Mouse (Mus musculus): ENCODE data around the gene Psmd9. TPM values are rescaled to one million over a fixed set of nuclear protein-coding genes. Genes with fewer than 3 reads are reported as not detected.
"Not testable (repeated sequence)": the region's sequence is repeated elsewhere in the genome, so short reads cannot be mapped to it uniquely, and the experiment has no call there.

Psmd9 gene
- polyA plus RNA-seq, 1 experiment from 2014 or later = 92.0 TPM

GRCm38 (mm10) chr5:123223861-123224260, 54.6 kb downstream of the Psmd9 start:
- 58% methylated on average over 6 of the region's 6 CpGs for WGBS
- H3K4me1 ChIP-seq; DNase-seq (ENCODE audit: low spot score); H3K4me3 ChIP-seq; H3K36me3 ChIP-seq; H3K27ac ChIP-seq; H3K27me3 ChIP-seq (ENCODE audit: low read depth, poor library complexity, severe bottlenecking); H3K9me3 ChIP-seq (replicated peaks): not testable (repeated sequence)

DNA sequence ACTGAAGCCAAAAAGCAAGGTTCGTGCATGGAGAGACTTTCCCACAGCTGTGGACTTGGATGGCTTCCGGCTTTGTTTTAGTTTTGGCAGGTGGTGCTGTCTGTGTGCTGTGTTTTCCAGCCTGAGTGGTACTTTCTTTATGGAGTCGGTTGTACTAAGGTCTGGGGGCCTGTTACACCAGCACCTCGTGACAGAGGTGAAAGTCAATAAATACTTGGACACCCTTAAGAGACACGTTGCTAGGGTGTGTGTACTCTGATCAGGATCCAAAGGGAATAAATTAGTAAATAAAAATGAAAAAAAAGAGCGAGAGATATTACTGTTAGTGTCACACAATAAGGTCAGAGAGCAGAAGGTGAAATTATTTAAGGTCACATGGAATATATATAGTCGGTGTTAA, 57.6 kb downstream of the Psmd9 start:
- no peak overlapping the region for H3K4me3 ChIP-seq
- DNase-seq (ENCODE audit: low spot score) = no peak
- H3K4me1 ChIP-seq = peaks cover 15% of the 10 kb centered on the region
- H3K27me3 ChIP-seq (ENCODE audit: low read depth, poor library complexity, severe bottlenecking) = no peaks in the 10 kb centered on the region
- H3K36me3 ChIP-seq = peaks cover 14% of the 10 kb centered on the region
- no peak overlapping the region for H3K27ac ChIP-seq
- no peaks in the 10 kb centered on the region for H3K9me3 ChIP-seq (replicated peaks)
- 91% methylated on average over 7 of the region's 7 CpGs for WGBS

DNA sequence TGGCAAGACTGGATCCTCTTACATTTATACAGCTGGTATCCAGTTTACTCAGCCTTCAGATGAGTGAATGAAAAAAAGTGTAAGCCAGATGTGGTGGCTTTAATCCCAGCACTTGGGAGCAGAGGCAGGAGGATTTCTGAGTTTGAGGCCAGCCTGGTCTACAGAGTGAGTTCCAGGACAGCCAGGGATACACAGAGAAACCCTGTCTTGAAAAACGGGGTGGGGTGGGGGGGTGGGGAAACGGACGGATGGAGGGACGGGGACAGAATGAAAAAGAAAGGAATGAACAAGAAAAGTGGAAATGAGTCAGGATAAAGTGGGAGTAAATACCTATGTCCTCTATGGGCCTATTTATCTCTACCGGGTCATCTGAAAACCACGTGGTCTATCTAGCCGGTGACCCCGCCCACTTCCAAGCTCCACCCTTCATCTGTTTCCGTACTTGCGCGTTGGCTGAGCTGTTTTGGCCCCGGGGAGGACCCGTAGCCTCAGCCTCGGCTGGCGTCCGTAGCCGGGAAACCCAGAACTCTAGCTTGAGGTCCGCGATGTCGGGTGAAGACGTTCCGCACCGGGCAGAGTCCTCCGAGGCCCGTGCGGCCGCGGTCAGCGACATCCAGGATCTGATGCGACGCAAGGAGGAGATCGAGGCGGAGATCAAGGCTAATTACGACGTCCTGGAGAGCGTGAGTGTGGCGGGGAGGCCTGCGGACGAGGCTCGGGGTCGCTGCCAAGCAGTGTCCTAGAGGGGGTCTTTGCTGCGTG, 58.7 kb downstream of the Psmd9 start:
- Histone ChIP-seq H3K4me3 (peak overlapping the region; percentile 69), H3K4me1 (peaks cover 15% of the 10 kb centered on the region), H3K36me3 (peaks cover 18% of the 10 kb centered on the region), H3K27me3 (ENCODE audit: low read depth, poor library complexity, severe bottlenecking) (no peaks in the 10 kb centered on the region), H3K27ac (peak overlapping the region; percentile 86), H3K9me3 (replicated peaks) (no peaks in the 10 kb centered on the region)
- peak; percentile 94 for DNase-seq (ENCODE audit: low spot score)
- WGBS = 2% methylated on average over 42 of the region's 42 CpGs

DNA sequence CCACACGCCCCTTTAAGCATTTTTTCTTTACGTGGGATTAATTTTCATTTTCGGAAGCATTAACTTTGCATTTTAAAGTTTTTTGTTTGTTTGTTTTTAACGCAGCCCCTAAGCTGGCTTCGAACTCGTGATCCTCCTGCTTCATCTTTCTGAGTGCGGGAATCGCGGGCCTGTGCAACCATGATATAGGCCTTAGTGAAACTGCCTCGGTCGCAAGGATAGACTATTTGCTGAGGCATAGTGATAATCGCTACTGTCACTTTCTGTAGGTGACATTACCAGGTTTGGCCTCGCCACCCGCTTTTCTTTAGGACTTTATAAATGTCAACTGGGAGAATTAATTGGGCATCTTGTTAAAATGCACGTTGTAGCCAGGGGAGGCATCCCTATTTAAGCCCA, 59.3 kb downstream of the Psmd9 start:
- Histone ChIP-seq H3K27me3 (ENCODE audit: low read depth, poor library complexity, severe bottlenecking) (no peaks in the 10 kb centered on the region), H3K27ac (peak overlapping the region; percentile 86)
- 7% methylated on average over 15 of the region's 15 CpGs for WGBS

GRCm38 (mm10) chr5:123229296-123229695, 60.1 kb downstream of the Psmd9 start:
- no peak for DNase-seq (ENCODE audit: low spot score)
- Histone ChIP-seq H3K4me1 (peaks cover 15% of the 10 kb centered on the region), H3K4me3 (peak overlapping the region; percentile 69; the same call in 1 of the 2 replicates), H3K36me3 (peaks cover 28% of the 10 kb centered on the region), H3K27ac (no peak overlapping the region), H3K9me3 (replicated peaks) (no peaks in the 10 kb centered on the region), H3K27me3 (ENCODE audit: low read depth, poor library complexity, severe bottlenecking) (no peaks in the 10 kb centered on the region)
- 88% methylated on average over 6 of the region's 6 CpGs for WGBS

More for the DNA sequence above, 59.3 kb downstream of the Psmd9 start:
- Histone ChIP-seq H3K9me3 (replicated peaks) (no peaks in the 10 kb centered on the region), H3K4me1 (peaks cover 15% of the 10 kb centered on the region), H3K4me3 (peak overlapping the region; percentile 69), H3K36me3 (peaks cover 22% of the 10 kb centered on the region)
- no peak for DNase-seq (ENCODE audit: low spot score)

- no peaks in the 10 kb centered on the region for H3K27me3 ChIP-seq (ENCODE audit: low read depth, poor library complexity, severe bottlenecking)
- WGBS = 98% methylated on average over 2 of the region's 2 CpGs
- peaks cover 11% of the 10 kb centered on the region for H3K4me1 ChIP-seq
- H3K36me3 ChIP-seq = peaks cover 54% of the 10 kb centered on the region
- no peak overlapping the region for H3K27ac ChIP-seq
- H3K4me3 ChIP-seq = no peak overlapping the region
- no peak for DNase-seq (ENCODE audit: low spot score)
- H3K9me3 ChIP-seq (replicated peaks) = no peaks in the 10 kb centered on the region
Observed at GRCm38 (mm10) chr5:123232180-123232579, 63.0 kb downstream of the Psmd9 start.

DNA sequence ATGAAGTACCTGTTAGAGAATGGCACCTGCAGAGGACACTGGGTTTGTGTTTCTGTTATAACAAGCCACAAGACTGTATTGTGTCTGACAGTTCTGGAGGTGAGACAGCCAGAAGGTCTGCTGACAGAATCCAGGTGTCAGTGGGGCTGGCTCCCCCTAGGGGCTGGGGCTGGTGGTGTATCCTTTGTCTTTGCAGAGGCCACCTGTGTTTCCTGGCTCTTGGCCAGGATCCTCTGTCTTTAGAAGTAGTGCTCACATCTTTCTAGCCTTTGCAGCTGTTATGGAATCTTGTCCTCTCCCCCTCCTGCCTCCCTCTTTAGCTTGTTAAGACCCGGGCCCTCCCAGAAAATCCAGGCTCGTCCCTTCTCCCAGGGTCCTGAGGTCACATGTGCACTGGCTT, 66.5 kb downstream of the Psmd9 start:
- Histone ChIP-seq H3K9me3 (replicated peaks) (no peaks in the 10 kb centered on the region), H3K4me1 (no peaks in the 10 kb centered on the region), H3K27ac (no peak overlapping the region), H3K36me3 (peaks cover 80% of the 10 kb centered on the region), H3K27me3 (ENCODE audit: low read depth, poor library complexity, severe bottlenecking) (no peaks in the 10 kb centered on the region), H3K4me3 (no peak overlapping the region)
- WGBS = 72% methylated on average over 2 of the region's 2 CpGs
- peak; percentile 59 for DNase-seq (ENCODE audit: low spot score)

- Histone ChIP-seq H3K9me3 (replicated peaks) (no peaks in the 10 kb centered on the region), H3K4me1 (no peaks in the 10 kb centered on the region), H3K27me3 (ENCODE audit: low read depth, poor library complexity, severe bottlenecking) (no peaks in the 10 kb centered on the region), H3K4me3 (no peak overlapping the region), H3K27ac (no peak overlapping the region), H3K36me3 (peaks cover 79% of the 10 kb centered on the region)
- 95% methylated on average over 9 of the region's 9 CpGs for WGBS
- DNase-seq (ENCODE audit: low spot score) = no peak
Observed at GRCm38 (mm10) chr5:123236426-123236825, 67.2 kb downstream of the Psmd9 start.

- Histone ChIP-seq H3K4me3 (no peak overlapping the region), H3K4me1 (no peaks in the 10 kb centered on the region), H3K27me3 (ENCODE audit: low read depth, poor library complexity, severe bottlenecking) (no peaks in the 10 kb centered on the region), H3K9me3 (replicated peaks) (no peaks in the 10 kb centered on the region), H3K27ac (no peak overlapping the region), H3K36me3 (peaks cover 92% of the 10 kb centered on the region)
- WGBS = 92% methylated on average over 11 of the region's 11 CpGs
- no peak for DNase-seq (ENCODE audit: low spot score)
Observed at GRCm38 (mm10) chr5:123239501-123239900, 70.3 kb downstream of the Psmd9 start.

DNA sequence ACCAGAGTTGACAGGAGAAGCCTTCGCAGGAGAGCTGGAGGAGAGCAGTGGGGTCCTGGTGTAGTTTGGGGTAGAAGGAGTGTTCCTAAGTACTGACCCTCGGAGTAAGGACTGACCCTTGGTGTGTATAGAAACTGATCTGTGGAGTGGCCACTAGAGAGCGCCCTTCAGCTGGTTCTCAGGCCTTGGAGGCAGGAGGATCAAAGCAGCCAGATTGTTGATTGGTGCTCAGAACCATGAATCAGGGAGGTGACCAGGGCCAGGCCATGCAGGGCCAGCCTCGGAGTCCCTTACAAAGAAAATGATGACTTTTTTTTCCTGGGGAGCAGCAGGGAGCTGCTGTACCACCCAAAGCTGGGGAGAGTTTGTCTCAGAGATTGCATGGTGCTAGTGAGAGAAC, 76.3 kb downstream of the Psmd9 start:
- no peaks in the 10 kb centered on the region for H3K27me3 ChIP-seq (ENCODE audit: low read depth, poor library complexity, severe bottlenecking)
- no peaks in the 10 kb centered on the region for H3K4me1 ChIP-seq
- no peak overlapping the region for H3K27ac ChIP-seq
- H3K9me3 ChIP-seq (replicated peaks) = no peaks in the 10 kb centered on the region
- DNase-seq (ENCODE audit: low spot score) = peak; percentile 78
- peaks cover 63% of the 10 kb centered on the region for H3K36me3 ChIP-seq
- no peak overlapping the region for H3K4me3 ChIP-seq
- WGBS = 17% methylated on average over 4 of the region's 4 CpGs

GRCm38 (mm10) chr5:123251390-123251789, 82.2 kb downstream of the Psmd9 start:
- Histone ChIP-seq H3K36me3 (peaks cover 17% of the 10 kb centered on the region), H3K4me1 (peaks cover 12% of the 10 kb centered on the region), H3K9me3 (replicated peaks) (no peaks in the 10 kb centered on the region), H3K27me3 (ENCODE audit: low read depth, poor library complexity, severe bottlenecking) (peaks cover 16% of the 10 kb centered on the region), H3K4me3 (peak overlapping the region; percentile 44; the same call in 1 of the 2 replicates), H3K27ac (no peak overlapping the region)
- no peak for DNase-seq (ENCODE audit: low spot score)
- 71% methylated on average over 8 of the region's 8 CpGs for WGBS

GRCm38 (mm10) chr5:123251834-123252233, 82.6 kb downstream of the Psmd9 start, which contains the start of gene Wdr66:
Gene Wdr66, plus strand, starts transcription at chr5:123252102.
- peaks cover 17% of the 10 kb centered on the region for H3K36me3 ChIP-seq
- H3K9me3 ChIP-seq (replicated peaks) = no peaks in the 10 kb centered on the region
- H3K27ac ChIP-seq = no peak within 1 kb of the TSS
- H3K27me3 ChIP-seq (ENCODE audit: low read depth, poor library complexity, severe bottlenecking) = peaks cover 16% of the 10 kb centered on the region
- peak within 1 kb of the TSS; percentile 44 for H3K4me3 ChIP-seq
- peaks cover 13% of the 10 kb centered on the region for H3K4me1 ChIP-seq
- 2% methylated on average over 18 of the region's 18 CpGs for WGBS
- peak; percentile 95 for DNase-seq (ENCODE audit: low spot score)

GRCm38 (mm10) chr5:123256841-123257755, 87.9 kb downstream of the Psmd9 start:
- peak; percentile 48 for DNase-seq (ENCODE audit: low spot score)
- H3K4me1 ChIP-seq = peaks cover 24% of the 10 kb centered on the region
- H3K27ac ChIP-seq = peak overlapping the region; percentile 81
- 31% methylated on average over 23 of the region's 23 CpGs for WGBS
- H3K36me3 ChIP-seq = no peaks in the 10 kb centered on the region
- H3K27me3 ChIP-seq (ENCODE audit: low read depth, poor library complexity, severe bottlenecking) = peaks cover 16% of the 10 kb centered on the region
- H3K4me3 ChIP-seq = peak overlapping the region; percentile 29
- H3K9me3 ChIP-seq (replicated peaks) = no peaks in the 10 kb centered on the region

Data from limb, embryonic 10.5 days (tissue).